Mouse (Mus musculus): ENCODE measurements around the gene 2300002M23Rik. TPM values are rescaled to one million over a fixed set of nuclear protein-coding genes. Genes with fewer than 3 reads are reported as not detected.

Gene 2300002M23Rik
- polyA plus RNA-seq, 1 experiment from 2014 or later = not detected

DNA sequence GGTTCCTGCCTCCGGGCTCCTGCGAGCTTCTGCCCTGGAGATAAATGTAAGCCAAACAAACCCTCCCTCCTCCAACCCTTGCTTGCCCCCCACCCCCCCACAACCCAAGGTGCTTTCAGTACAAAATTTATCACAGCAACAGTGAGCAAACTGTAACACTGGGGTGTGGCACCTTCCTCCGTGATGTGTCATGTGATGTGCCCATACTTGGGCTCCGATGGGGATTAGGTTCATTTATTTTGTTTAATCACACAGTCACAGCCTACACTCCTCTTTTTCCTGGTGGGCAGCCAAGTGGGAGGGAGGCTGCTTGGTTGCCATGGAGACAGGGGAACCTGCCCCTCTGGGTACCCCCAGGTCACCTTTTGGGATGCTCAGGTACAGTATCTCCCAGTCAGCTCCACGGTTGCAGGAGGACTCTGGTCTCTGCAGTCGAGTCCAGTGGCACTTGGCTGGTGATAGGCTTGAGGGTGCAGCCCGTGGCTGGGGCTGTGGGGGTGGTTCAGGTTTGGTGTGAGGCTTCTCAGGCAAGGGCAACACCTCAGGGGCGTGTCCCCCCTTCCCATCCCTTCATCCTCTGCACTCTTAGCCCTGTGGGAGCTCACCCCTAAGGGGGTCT is 34.6 kb downstream of the 2300002M23Rik start:
- Histone ChIP-seq H3K9me3 (ENCODE audit: control insufficient read depth) (no peaks in the 10 kb centered on the region), H3K4me2 (replicated peaks; ENCODE audit: low read depth) (peak overlapping the region; percentile 13; the same call in 1 of the 2 replicates), H3K36me3 (ENCODE audit: control insufficient read depth, insufficient read depth) (no peaks in the 10 kb centered on the region), H3K9ac (ENCODE audit: low read depth, low read length) (no peak overlapping the region), H3K27me3 (replicated peaks; ENCODE audit: control insufficient read depth, insufficient read depth, low read length) (no peaks in the 10 kb centered on the region), H3K4me1 (replicated peaks; ENCODE audit: control insufficient read depth, insufficient read depth, low read length) (no peaks in the 10 kb centered on the region), H3K4me3 (ENCODE audit: low read depth, low read length) (no peak overlapping the region), H3K27ac (ENCODE audit: low read depth, low read length) (no peak overlapping the region)
- ATAC-seq = no peak
- 31% methylated on average over 8 of the region's 8 CpGs for WGBS
- no peak for TF ChIP-seq CTCF (IDR thresholded peaks at IDR 0.05; ENCODE audit: low read depth)

DNA sequence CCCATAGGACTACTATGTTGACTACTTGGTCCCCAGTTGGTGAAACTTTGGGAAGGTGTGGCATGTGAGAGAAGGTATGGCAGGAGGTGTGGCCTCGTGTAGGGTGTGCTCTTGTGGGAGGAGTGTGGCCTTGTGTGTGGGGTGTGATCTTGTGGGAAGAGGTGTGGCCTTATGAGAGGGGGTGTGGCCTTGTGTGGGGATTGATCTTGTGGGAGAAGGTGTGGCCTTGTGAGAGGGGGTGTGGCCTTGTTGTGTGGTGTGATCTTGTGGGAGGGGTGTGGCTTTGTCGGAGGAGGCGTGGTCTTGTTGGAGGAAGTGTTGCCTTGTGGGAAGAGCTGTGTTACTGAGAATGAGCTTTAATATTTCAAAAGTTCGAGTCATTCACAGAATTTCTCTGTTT is 49.9 kb downstream of the 2300002M23Rik start:
- Histone ChIP-seq H3K27me3 (replicated peaks; ENCODE audit: control insufficient read depth, insufficient read depth, low read length) (no peaks in the 10 kb centered on the region), H3K4me2 (replicated peaks; ENCODE audit: low read depth) (no peak overlapping the region), H3K36me3 (ENCODE audit: control insufficient read depth, insufficient read depth) (no peaks in the 10 kb centered on the region), H3K9me3 (ENCODE audit: control insufficient read depth) (no peaks in the 10 kb centered on the region), H3K4me1 (replicated peaks; ENCODE audit: control insufficient read depth, insufficient read depth, low read length) (no peaks in the 10 kb centered on the region), H3K4me3 (ENCODE audit: low read depth, low read length) (no peak overlapping the region), H3K27ac (ENCODE audit: low read depth, low read length) (no peak overlapping the region), H3K9ac (ENCODE audit: low read depth, low read length) (no peak overlapping the region)
- no peak for TF ChIP-seq CTCF (IDR thresholded peaks at IDR 0.05; ENCODE audit: low read depth)
- WGBS = 70% methylated on average over 4 of the region's 4 CpGs
- ATAC-seq = peak; percentile 53; the same call in 1 of the 2 replicates

Other genes starting within 250 kb of the 2300002M23Rik start
- gene H2-Q1, start 247.0 kb upstream of the 2300002M23Rik start, polyA plus RNA-seq (2015; fragmentation: Nextera tagmentation; extraction: Ambion mirVana) = 56.2 and 60.6 TPM in 2 replicates
- 693 and 712 TPM in 2 replicates for gene H2-Q2, start 225.2 kb upstream of the 2300002M23Rik start, polyA plus RNA-seq (2015; fragmentation: Nextera tagmentation; extraction: Ambion mirVana)
- 11.9 and 14.0 TPM in 2 replicates for gene H2-Q4, start 187.8 kb upstream of the 2300002M23Rik start, polyA plus RNA-seq (2015; fragmentation: Nextera tagmentation; extraction: Ambion mirVana)
- gene H2-Q6, start 142.6 kb upstream of the 2300002M23Rik start, polyA plus RNA-seq (2015; fragmentation: Nextera tagmentation; extraction: Ambion mirVana) = 2.7 and 2.8 TPM in 2 replicates
- 2.7 and 3.6 TPM in 2 replicates for gene H2-Q7, start 128.3 kb upstream of the 2300002M23Rik start, polyA plus RNA-seq (2015; fragmentation: Nextera tagmentation; extraction: Ambion mirVana)
- gene H2-Q10, start 97.4 kb upstream of the 2300002M23Rik start, polyA plus RNA-seq (2015; fragmentation: Nextera tagmentation; extraction: Ambion mirVana) = 102 and 110 TPM in 2 replicates
- gene Pou5f1, start 61.4 kb upstream of the 2300002M23Rik start, polyA plus RNA-seq (2015; fragmentation: Nextera tagmentation; extraction: Ambion mirVana) = not detected in 2 replicates
- 23.0 and 24.2 TPM in 2 replicates for gene Tcf19, start 50.6 kb upstream of the 2300002M23Rik start, polyA plus RNA-seq (2015; fragmentation: Nextera tagmentation; extraction: Ambion mirVana)
- 4.8 and 5.0 TPM in 2 replicates for gene Cchcr1, start 50.4 kb upstream of the 2300002M23Rik start, polyA plus RNA-seq (2015; fragmentation: Nextera tagmentation; extraction: Ambion mirVana)
- not detected in 2 replicates for gene Psors1c2, start 34.2 kb upstream of the 2300002M23Rik start, polyA plus RNA-seq (2015; fragmentation: Nextera tagmentation; extraction: Ambion mirVana)
- 0.22 and 0.40 TPM in 2 replicates for gene Cdsn, start 15.3 kb upstream of the 2300002M23Rik start, polyA plus RNA-seq (2015; fragmentation: Nextera tagmentation; extraction: Ambion mirVana)
- gene Sfta2, start 34.1 kb downstream of the 2300002M23Rik start, polyA plus RNA-seq (2015; fragmentation: Nextera tagmentation; extraction: Ambion mirVana) = 0.99 and 1.0 TPM in 2 replicates
- gene Gm9573, start 59.2 kb downstream of the 2300002M23Rik start, polyA plus RNA-seq (2015; fragmentation: Nextera tagmentation; extraction: Ambion mirVana) = not detected in 2 replicates
- gene Mucl3, start 76.2 kb downstream of the 2300002M23Rik start, polyA plus RNA-seq (2015; fragmentation: Nextera tagmentation; extraction: Ambion mirVana) = 2.8 and 16.7 TPM in 2 replicates
- gene Vars2, start 100.1 kb downstream of the 2300002M23Rik start, polyA plus RNA-seq (2015; fragmentation: Nextera tagmentation; extraction: Ambion mirVana) = 6.0 and 6.3 TPM in 2 replicates
- 16.9 and 18.1 TPM in 2 replicates for gene Gtf2h4, start 106.3 kb downstream of the 2300002M23Rik start, polyA plus RNA-seq (2015; fragmentation: Nextera tagmentation; extraction: Ambion mirVana)
- gene Ddr1, start 137.2 kb downstream of the 2300002M23Rik start, polyA plus RNA-seq (2015; fragmentation: Nextera tagmentation; extraction: Ambion mirVana) = 27.8 and 30.0 TPM in 2 replicates

Data from intestine, postnatal 0 days (tissue).